Mouse (Mus musculus) kidney, postnatal 0 days (tissue): ENCODE measurements around the gene Tmem120b. TPM values are rescaled to one million over a fixed set of nuclear protein-coding genes. Genes with fewer than 3 reads are reported as not detected.
A peak's percentile ranks its signal among the peaks of the same experiment; 100 is the strongest.

Experiments used
- ATAC-seq: fragments of 200-750 bp; cut with Nextera tagmentation; replicated peaks from 2 replicates; pipeline ENCODE4 v1.8.0; 2017; ENCODE audit warnings: low read depth, moderate number of reproducible peaks, moderate TSS enrichment, moderate library complexity; ENCODE audit not compliant: low FRiP score
- DNase-seq: peaks from one replicate; pipeline ENCODE4 v3.0.0-alpha.2; 2016; ENCODE audit warnings: low spot score
- H3K27ac ChIP-seq: fragments of 300-500 bp; sonication (generic); 2 replicates; pipeline ENCODE4 v1.5.1; 2014; ENCODE audit warnings: mild to moderate bottlenecking
- H3K27me3 ChIP-seq: fragments of 300-500 bp; sonication (generic); 2 replicates; pipeline ENCODE4 v1.6.1; 2014; ENCODE audit warnings: low read length, mixed read lengths; ENCODE audit not compliant: insufficient read depth
- H3K36me3 ChIP-seq: fragments of 300-500 bp; sonication (generic); 2 replicates; pipeline ENCODE4 v1.6.1; 2014; ENCODE audit warnings: low read length, mixed read lengths; ENCODE audit not compliant: insufficient read depth
- H3K4me1 ChIP-seq: fragments of 300-500 bp; sonication (generic); replicated peaks from 2 replicates; pipeline ENCODE4 v1.6.1; 2014; ENCODE audit warnings: antibody characterized with exemption, low read length, mixed read lengths; ENCODE audit not compliant: insufficient read depth
- H3K4me2 ChIP-seq: fragments of 300-500 bp; sonication (generic); 2 replicates; pipeline ENCODE4 v1.6.1; 2014; ENCODE audit warnings: mild to moderate bottlenecking, low read length, moderate library complexity, mixed read lengths
- H3K4me3 ChIP-seq: fragments of 300-500 bp; sonication (generic); replicated peaks from 2 replicates; pipeline ENCODE4 v1.5.1; 2014; ENCODE audit warnings: low read depth, low read length
- H3K9ac ChIP-seq: fragments of 300-500 bp; sonication (generic); 2 replicates; pipeline ENCODE4 v1.6.1; 2014; ENCODE audit warnings: low read depth, low read length
- H3K9me3 ChIP-seq: fragments of 300-500 bp; sonication (generic); replicated peaks from 2 replicates; pipeline ENCODE4 v1.6.1; 2016; ENCODE audit warnings: low read length, inconsistent platforms, mixed read lengths
- CTCF ChIP-seq: IDR thresholded peaks from 2 replicates; pipeline ENCODE4 v1.5.1; 2016; ENCODE audit warnings: antibody characterized with exemption, low read depth, mild to moderate bottlenecking, moderate library complexity
- WGBS: fragments of 180-500 bp; shearing (Covaris S2); extraction: QIAGEN DNeasy Blood & Tissue Kit; methylation state at CpG from one replicate; pipeline ENCODE4 v1.1.7; 2014; 5-methylcytosine and 5-hydroxymethylcytosine counted together
- polyA plus RNA-seq: library from polyadenylated mRNA; unstranded; fragments of >200 nt; fragmentation: Nextera tagmentation; extraction: Ambion mirVana; gene quantifications from 2 replicates; pipeline ENCODE4 v1.2.1, GENCODE M21; 2015

The Tmem120b gene
- polyA plus RNA-seq, 1 experiment from 2014 or later, result 12.6 TPM

- Histone ChIP-seq H3K4me1 (no peaks in the 10 kb centered on the region), H3K9ac (no peak overlapping the region), H3K4me3 (no peak overlapping the region), H3K27me3 (no peaks in the 10 kb centered on the region), H3K36me3 (no peaks in the 10 kb centered on the region), H3K4me2 (no peak overlapping the region), H3K27ac (no peak overlapping the region), H3K9me3 (no peaks in the 10 kb centered on the region)
- 9% methylated on average over 6 of the region's 6 CpGs for WGBS
- peak; percentile 67 for TF ChIP-seq CTCF
- peak; percentile 69; the same call in 1 of the 2 replicates for ATAC-seq
- peak; percentile 95 for DNase-seq
Measured at GRCm38 (mm10) chr5:123067395-123067995, 720 bp upstream of the Tmem120b start.

GRCm38 (mm10) chr5:123068714-123069113 is 499 bp downstream of the Tmem120b start:
- TF ChIP-seq CTCF, result no peak
- WGBS, result 95% methylated on average over 2 of the region's 2 CpGs

GRCm38 (mm10) chr5:123075576-123076418 is 7.6 kb downstream of the Tmem120b start:
- H3K9ac ChIP-seq, result peak overlapping the region; percentile 63
- H3K4me1 ChIP-seq, result peaks cover 10% of the 10 kb centered on the region; the same call in 1 of the 2 replicates
- ATAC-seq, result peak; percentile 89
- peak; percentile 94 for DNase-seq
- 6% methylated on average over 36 of the region's 45 CpGs for WGBS
- no peaks in the 10 kb centered on the region; the same call in 1 of the 2 replicates for H3K9me3 ChIP-seq
- H3K36me3 ChIP-seq, result no peaks in the 10 kb centered on the region
- H3K4me2 ChIP-seq, result peak overlapping the region; percentile 96
- no peak for TF ChIP-seq CTCF
- H3K27ac ChIP-seq, result peak overlapping the region; percentile 61
- H3K27me3 ChIP-seq, result no peaks in the 10 kb centered on the region
- peak overlapping the region; percentile 67 for H3K4me3 ChIP-seq

More at GRCm38 (mm10) chr5:123068714-123069113, 499 bp downstream of the Tmem120b start:
- no peaks in the 10 kb centered on the region for H3K36me3 ChIP-seq
- H3K9me3 ChIP-seq, result no peaks in the 10 kb centered on the region
- H3K4me1 ChIP-seq, result no peaks in the 10 kb centered on the region
- H3K4me3 ChIP-seq, result no peak overlapping the region
- DNase-seq (no peak), ATAC-seq (no peak)
- H3K9ac ChIP-seq, result no peak overlapping the region
- no peaks in the 10 kb centered on the region for H3K27me3 ChIP-seq
- H3K27ac ChIP-seq, result no peak overlapping the region
- H3K4me2 ChIP-seq, result no peak overlapping the region

GRCm38 (mm10) chr5:123076419-123077281 is 8.4 kb downstream of the Tmem120b start:
- peak overlapping the region; percentile 63 for H3K9ac ChIP-seq
- H3K27ac ChIP-seq, result peak overlapping the region; percentile 61
- peak overlapping the region; percentile 96 for H3K4me2 ChIP-seq
- ATAC-seq, result peak; percentile 73
- no peaks in the 10 kb centered on the region for H3K27me3 ChIP-seq
- DNase-seq, result peak; percentile 68
- TF ChIP-seq CTCF, result no peak
- WGBS, result 2% methylated on average over 35 of the region's 35 CpGs
- H3K4me3 ChIP-seq, result peak overlapping the region; percentile 67
- no peaks in the 10 kb centered on the region for H3K36me3 ChIP-seq
- no peaks in the 10 kb centered on the region; the same call in 1 of the 2 replicates for H3K9me3 ChIP-seq
- H3K4me1 ChIP-seq, result peaks cover 10% of the 10 kb centered on the region; the same call in 1 of the 2 replicates

- peak overlapping the region; percentile 66; the same call in 1 of the 2 replicates for H3K27ac ChIP-seq
- WGBS, result 68% methylated on average over 1 of the region's 1 CpGs
Measured at GRCm38 (mm10) chr5:123079568-123079967, 11.4 kb downstream of the Tmem120b start.

More at GRCm38 (mm10) chr5:123079568-123079967, 11.4 kb downstream of the Tmem120b start:
- no peak for TF ChIP-seq CTCF
- ATAC-seq (no peak), DNase-seq (no peak)
- no peak overlapping the region for H3K4me3 ChIP-seq
- H3K36me3 ChIP-seq, result no peaks in the 10 kb centered on the region
- no peaks in the 10 kb centered on the region for H3K27me3 ChIP-seq
- no peak overlapping the region for H3K9ac ChIP-seq
- peaks cover 10% of the 10 kb centered on the region; the same call in 1 of the 2 replicates for H3K4me1 ChIP-seq
- H3K4me2 ChIP-seq, result peak overlapping the region; percentile 23; the same call in 1 of the 2 replicates
- no peaks in the 10 kb centered on the region; the same call in 1 of the 2 replicates for H3K9me3 ChIP-seq
